Mouse (Mus musculus) left cerebral cortex, adult 2 months (tissue): ENCODE results near the gene 2410004B18Rik. TPM values are rescaled to one million over a fixed set of nuclear protein-coding genes. Genes with fewer than 3 reads are reported as not detected.
A peak's percentile ranks its signal among the peaks of the same experiment; 100 is the strongest.

Source experiments
- DNase-seq, 2 experiments: peaks; one replicate each; pipeline ENCODE4 v3.0.0; 2021 to 2022; ENCODE audit warnings: low spot score in 2 of 2, mixed read lengths in 1 of 2; ENCODE audit errors: extremely low spot score in 1 of 2
- H3K27ac ChIP-seq: fragments of 200-600 bp; 2 replicates; pipeline ENCODE4 v1.8.1; 2022
- H3K4me3 ChIP-seq: fragments of 200-600 bp; 2 replicates; pipeline ENCODE4 v1.8.1; 2022
- CTCF ChIP-seq: fragments of 200-600 bp; IDR thresholded peaks from 2 replicates; pipeline ENCODE4 v1.8.1; 2022; ENCODE audit warnings: antibody characterized with exemption, mild to moderate bottlenecking, moderate library complexity
- intact Hi-C: fragments of 180-260 bp; cut with DNase I; formaldehyde crosslinking; loops from one replicate; pipeline ENCODE4 v1.15.1; 2025
- long read RNA-seq, 2 experiments: library from polyadenylated mRNA; stranded (forward); transcript quantifications; one replicate each; pipeline ENCODE4 v2.0.0; 2021; ENCODE audit warnings: borderline mapping rate in 2 of 2
- total RNA-seq, 2 experiments: library from RNA; stranded (reverse); gene quantifications; 2 replicates each; pipeline ENCODE4 v1.2.3; 2021

2410004B18Rik gene
- total RNA-seq, result 10 to 100 TPM; 35.8 to 37.5 TPM
- long read RNA-seq, experiment 1, transcript 2410004B18Rik-207 (3 exons, 724 nt), result minor isoform, 5 of 38 reads
- long read RNA-seq, experiment 1, transcript 2410004B18Rik-201 (3 exons, 1,547 nt), result major isoform, 24 of 38 reads
- long read RNA-seq, experiment 1, partial matches to known transcripts, result 0 of 38 reads
- long read RNA-seq, experiment 1, other reads (novel, unspliced or antisense), result 4 of 38 reads
- long read RNA-seq, experiment 2, transcript 2410004B18Rik-201 (3 exons, 1,547 nt), result major isoform, 16 of 28 reads
- long read RNA-seq, experiment 2, partial matches to known transcripts, result 2 of 28 reads
- long read RNA-seq, experiment 2, other reads (novel, unspliced or antisense), result 3 of 28 reads

DNA sequence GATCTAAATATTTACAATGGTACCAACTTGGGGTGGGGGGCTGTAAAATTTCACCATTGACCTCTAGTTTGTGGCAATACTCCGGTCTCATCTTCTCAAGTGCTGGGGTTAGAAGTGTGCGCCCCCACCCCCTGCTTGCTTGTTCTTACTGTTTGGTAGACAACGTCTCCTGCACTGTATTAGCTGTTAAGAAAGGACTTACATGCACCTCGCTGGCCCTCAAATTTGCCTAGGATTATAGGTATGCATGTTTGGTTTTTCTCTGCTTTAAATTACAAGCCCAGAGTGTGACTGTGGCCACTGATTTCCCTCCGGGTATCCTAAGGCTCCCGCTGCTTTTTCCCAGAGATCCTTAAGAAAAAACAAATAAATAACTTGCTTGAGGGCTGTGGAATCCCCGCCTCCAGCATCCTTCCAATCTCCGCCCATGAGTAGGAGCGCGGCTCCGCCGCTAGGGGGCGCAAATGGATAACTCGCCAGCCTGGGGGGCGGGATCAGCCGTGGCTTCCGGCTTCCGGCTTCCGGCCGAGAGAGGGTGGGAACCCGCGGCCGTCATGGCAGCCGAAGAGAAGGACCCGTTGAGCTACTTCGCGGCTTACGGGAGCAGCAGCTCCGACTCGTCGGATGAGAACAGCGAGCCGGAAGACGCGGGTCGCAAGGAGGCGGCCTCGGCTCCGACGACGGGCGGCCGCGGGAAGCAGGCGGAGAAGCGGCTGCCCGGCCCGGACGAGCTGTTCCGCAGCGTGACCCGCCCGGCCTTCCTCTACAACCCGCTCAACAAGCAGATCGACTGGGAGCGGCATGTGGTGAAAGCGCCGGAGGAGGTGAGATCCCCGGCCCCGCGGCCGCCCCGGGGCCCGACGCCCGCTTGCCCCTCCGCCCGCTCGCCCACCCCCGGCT is at the start of gene 2410004B18Rik:
2410004B18Rik (plus strand) TSS at position 510 of the 900 bp plus-strand sequence.
- Histone ChIP-seq H3K4me3 (peak within 1 kb of the TSS; percentile 99), H3K27ac (peak within 1 kb of the TSS; percentile 89)
- peak; percentile 100 for TF ChIP-seq CTCF
- intact Hi-C loops, result no loop called here
- DNase-seq, result peak; percentile 88 to 94

DNA sequence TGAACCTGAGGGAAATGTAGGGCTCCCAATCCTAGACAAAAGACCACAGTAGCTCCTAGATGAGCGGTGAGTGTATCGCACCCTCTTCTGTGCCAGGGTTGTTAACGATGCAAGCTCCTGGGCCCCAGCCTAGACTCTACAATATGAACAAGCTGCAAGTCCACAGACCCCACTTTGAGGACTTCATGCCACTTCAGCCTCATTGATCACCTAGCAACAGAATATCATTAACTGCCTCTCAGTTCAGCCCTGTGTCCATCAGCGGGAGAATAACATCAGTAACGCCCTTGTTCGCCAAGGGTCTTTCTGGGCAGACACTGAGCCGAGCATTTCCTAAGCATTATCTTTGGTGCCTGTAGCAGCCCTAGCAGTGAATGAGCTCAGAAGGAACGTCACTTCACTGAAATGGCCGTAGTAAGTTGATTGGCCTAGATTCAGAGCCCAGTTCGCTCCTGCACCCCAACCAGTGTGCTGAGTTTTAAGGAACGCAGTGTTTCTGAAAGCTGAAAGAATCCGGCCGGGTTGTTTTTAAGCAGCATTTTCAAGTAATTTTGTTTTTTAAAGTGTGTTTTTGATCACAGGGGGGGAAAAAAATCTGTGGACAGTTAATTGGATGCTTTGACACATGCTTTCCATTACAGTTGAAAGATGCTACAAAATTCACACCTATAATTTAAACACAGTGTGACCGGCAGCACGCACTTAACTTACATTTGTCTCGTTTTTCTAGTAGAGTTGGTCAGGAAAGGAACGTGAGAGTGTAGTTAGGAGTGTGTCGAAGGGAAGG is 47.3 kb upstream of the 2410004B18Rik start:
- no peak for TF ChIP-seq CTCF
- Histone ChIP-seq H3K4me3 (no peak overlapping the region), H3K27ac (peak overlapping the region; percentile 13; the same call in 1 of the 2 replicates)
- DNase-seq, result peak in 1 of 2 experiments; percentile 30
- intact Hi-C loops, result no loop called here

DNA sequence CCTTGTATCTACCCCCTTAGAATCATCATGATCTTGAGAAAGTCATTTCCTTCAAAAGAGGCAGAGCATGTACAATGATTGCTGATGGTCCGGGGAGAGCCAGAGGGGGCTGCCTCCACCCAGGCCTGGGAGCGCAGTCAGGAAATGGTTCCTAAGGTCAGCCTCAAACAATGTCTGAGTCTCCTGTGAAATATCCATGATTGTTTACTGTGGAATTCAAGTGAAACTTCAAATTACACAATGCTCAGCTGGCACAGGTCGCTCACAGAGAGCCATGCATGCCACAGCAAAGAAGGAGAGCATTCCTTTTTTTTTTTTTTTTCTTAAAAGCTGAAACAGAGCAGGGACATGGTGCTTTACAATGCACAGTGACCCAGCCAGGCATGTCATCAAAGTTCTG is 45.4 kb upstream of the 2410004B18Rik start:
- TF ChIP-seq CTCF, result no peak
- intact Hi-C loops, result no loop called here
- H3K27ac ChIP-seq, result no peak overlapping the region
- H3K4me3 ChIP-seq, result no peak overlapping the region
- no peak for DNase-seq

DNA sequence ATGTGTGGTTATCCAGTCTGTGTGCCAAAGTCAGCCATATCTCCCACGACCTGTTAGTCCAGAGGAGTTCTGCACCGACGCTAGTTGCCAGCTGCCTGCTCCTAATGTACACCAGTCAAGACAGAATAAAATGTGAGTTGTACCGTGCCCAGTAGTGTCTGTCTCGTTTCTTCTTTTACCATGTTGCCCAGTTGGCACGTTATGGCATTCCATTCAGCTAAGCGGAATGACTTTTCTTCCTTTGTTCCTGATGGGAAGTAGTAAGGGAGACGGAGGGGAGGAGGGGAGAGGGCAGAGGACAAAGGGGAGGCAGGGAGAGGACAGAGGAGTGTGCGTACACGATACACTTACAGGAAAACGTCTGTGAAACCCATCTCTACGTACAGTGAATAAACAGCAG is 43.7 kb upstream of the 2410004B18Rik start:
- Histone ChIP-seq H3K4me3 (no peak overlapping the region), H3K27ac (no peak overlapping the region)
- no peak for DNase-seq
- intact Hi-C loops, result no loop called here
- no peak for TF ChIP-seq CTCF

DNA sequence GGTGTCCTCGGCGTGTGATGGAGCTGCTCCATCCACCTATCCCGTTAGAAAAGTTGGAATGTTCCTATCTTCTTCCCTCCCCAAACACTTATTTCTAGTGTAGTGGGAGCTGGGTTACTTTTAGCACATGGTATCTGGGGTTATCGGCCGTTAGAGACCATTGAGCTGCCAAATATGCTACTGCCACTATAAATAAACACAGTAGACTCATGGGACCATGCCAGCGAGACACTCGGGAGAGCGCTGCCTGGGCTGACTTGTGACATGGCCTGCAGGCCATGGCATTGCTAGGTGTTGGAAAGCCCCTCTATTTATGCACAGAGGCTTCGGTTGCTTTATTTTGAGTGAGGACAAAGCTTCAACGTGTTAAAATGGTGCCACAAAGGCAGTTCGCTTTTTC is 40.1 kb upstream of the 2410004B18Rik start:
- DNase-seq, result no peak
- TF ChIP-seq CTCF, result no peak
- intact Hi-C loops, result no loop called here
- H3K4me3 ChIP-seq, result no peak overlapping the region
- H3K27ac ChIP-seq, result no peak overlapping the region

DNA sequence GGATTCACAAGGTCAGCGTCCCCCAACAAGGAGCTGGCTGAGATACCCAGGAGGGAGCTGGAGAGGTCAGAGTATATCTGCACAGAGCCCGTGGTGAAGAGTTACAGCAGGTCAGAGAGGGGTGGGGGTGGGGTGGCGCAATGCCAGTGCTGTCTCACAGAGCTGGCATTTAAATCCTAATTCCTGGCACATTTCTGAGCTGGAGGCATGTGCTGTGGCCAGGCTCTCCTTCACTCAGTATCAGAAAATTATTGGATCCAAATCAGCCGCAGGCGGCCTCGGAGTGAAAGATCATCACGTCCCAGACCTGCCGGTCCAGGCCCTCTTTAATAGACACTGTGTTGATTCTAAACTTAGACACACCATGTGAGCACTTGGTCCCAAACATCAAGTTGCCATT is 38.0 kb upstream of the 2410004B18Rik start:
- intact Hi-C loops, result loop anchor here (10.0 kb wide), 1 partner anchor 765 kb away; no protein-coding TSS in a partner anchor
- DNase-seq, result no peak
- no peak overlapping the region for H3K27ac ChIP-seq
- no peak overlapping the region for H3K4me3 ChIP-seq
- TF ChIP-seq CTCF, result no peak

DNA sequence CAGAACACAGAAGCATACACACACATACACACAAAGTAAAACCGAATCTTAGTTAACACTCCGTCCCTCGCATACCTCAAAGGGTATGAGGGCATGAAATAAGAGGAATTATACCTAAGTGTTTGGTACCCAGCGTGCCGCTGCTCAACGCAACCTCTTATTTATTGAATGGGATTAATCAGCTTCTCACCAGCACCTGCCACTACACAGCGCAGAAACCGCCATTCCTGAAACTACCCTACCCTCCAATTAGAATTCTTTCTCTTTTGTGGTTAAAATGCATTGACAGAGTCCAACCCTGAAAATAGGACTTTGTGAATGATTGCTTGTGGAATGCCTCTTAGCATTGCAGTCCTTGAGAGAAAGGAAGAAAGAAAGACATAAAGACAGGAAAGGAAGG is 34.3 kb upstream of the 2410004B18Rik start:
- TF ChIP-seq CTCF, result no peak
- no peak for DNase-seq
- intact Hi-C loops, result loop anchor here (10.0 kb wide), 1 partner anchor 769 kb away; no protein-coding TSS in a partner anchor
- Histone ChIP-seq H3K4me3 (no peak overlapping the region), H3K27ac (no peak overlapping the region)

DNA sequence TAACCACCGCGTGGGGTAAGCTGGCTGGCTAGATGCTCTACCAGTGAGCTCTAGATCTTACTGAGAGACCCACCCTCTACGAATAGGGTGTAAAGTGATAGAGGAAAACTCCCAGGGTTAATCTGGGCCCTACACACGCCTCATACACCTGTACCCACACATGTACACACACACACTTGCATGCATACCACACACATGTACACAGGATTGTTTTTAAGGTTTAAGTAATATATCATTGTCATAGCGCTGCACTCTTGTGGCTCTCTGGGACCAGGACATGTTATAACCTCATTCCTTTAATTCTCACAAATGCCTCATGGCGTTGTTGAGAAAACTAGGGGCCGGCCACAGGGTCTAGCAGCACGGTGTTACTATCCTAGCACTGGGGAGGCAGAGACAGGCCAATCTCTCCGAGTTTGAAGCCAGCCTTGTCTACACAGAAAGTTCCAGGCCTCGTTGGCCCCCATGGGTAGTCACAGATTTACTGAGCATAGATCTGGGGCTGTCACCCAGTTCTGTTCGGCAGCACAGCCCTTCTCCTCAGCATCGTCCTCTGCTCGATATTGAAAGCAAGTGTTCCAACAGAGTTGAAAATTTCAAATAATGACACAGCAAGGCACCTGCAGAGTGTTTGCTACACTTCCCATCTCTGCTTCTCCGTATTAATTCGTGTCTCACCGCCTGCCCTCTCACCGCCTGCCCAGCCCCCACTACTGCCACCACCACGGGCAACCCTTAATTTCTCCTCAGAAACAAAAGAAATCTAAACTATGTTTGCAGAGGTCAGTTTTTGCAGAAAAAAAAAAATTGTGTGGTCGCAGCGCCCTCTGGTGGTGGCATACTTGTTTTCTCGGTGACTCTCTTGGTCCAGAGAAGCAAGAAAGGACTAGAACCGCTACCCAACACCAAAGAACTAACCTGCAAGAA is 32.7 kb upstream of the 2410004B18Rik start:
- intact Hi-C loops, result loop anchor here (1.0 to 10.0 kb wide), 5 partner anchors 258 to 770 kb away; partner anchors contain the start of gene Ccn1
- TF ChIP-seq CTCF, result peak; percentile 76
- H3K4me3 ChIP-seq, result no peak overlapping the region
- H3K27ac ChIP-seq, result no peak overlapping the region
- DNase-seq, result peak; percentile 47 to 72

DNA sequence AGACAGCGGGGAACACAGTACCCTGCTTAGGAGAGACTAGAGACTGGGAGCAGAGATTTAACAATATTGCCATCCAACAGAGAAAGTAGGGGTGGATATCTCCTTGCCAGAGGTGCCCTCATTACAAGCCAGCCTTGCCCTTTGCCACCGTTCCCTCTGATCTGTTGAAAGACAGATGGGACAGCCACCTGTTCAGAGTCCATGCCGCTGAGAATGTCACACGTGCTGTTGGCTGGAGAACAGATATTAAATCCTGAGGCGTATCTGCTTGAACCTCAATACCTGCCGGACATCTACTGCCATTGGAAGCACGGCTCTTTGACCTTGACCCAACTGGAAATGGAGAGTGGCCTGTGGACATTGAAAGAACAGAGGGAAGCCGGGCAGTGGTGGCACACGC is 31.2 kb upstream of the 2410004B18Rik start:
- Histone ChIP-seq H3K27ac (no peak overlapping the region), H3K4me3 (no peak overlapping the region)
- intact Hi-C loops, result loop anchor here (5.0 to 10.0 kb wide), 3 partner anchors 259 to 772 kb away; partner anchors contain the start of gene Ccn1
- no peak for DNase-seq
- TF ChIP-seq CTCF, result no peak

DNA sequence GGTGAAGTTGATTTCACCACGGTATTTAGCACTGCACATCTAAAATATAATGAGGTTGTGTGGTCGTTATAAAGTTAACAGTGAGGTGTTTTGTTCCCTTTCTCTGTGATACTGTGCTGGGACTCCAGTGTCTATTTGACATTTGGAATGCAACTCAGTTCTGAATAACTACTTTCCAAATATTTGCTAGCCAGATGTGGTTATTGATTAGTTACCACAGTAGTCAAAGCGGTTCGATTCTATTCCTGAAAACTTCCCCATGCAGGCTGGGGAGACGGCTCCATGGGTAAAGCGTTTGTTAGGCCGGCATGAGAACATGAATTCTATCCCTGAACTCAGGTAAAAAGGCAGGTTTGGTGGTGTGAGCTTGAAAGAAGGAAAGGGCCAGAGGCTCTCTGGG is 25.3 kb upstream of the 2410004B18Rik start:
- H3K27ac ChIP-seq, result no peak overlapping the region
- intact Hi-C loops, result no loop called here
- no peak for DNase-seq
- no peak for TF ChIP-seq CTCF
- H3K4me3 ChIP-seq, result no peak overlapping the region
